Mouse (Mus musculus): ENCODE measurements around the gene Sestd1. TPM values are rescaled to one million over a fixed set of nuclear protein-coding genes. Genes with fewer than 3 reads are reported as not detected.
A peak's percentile ranks its signal among the peaks of the same experiment; 100 is the strongest.

Sestd1 gene
- polyA plus RNA-seq, 1 experiment from 2014 or later: 9.9 TPM

DNA sequence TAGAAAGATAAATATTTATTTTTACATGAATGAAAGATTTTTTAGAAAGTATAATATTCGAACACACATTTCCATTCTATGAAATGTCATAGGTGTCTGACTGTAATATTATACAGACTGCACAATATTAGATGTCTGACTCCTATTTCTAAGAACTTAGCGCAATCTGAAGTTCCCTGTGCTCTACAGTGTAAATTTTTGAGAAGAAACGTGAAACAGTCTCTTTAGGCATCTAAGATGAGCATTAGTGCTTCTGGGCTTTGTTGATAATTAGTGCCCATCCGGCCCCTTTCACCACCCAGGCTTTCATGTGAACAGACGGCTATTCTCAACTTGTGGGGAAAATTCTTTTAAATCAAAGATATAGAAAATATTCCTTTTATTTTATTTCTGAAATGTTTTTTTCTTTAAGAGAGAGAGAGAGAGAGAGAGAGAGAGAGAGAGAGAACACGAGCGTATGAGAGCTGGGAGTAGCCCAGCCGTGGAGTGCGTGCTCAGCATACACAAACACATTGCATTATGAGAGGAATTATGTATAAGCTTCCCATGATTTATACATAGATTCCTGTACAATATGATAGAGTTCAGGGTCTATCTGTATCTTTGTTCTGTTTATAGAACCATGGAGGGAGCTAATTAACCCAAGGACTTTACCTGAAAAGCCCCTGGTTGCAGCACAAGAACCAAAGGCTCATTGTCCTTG, 21.4 kb upstream of the Sestd1 start:
- Histone ChIP-seq H3K4me3 (no peak overlapping the region), H3K4me1 (no peaks in the 10 kb centered on the region), H3K36me3 (no peaks in the 10 kb centered on the region), H3K27me3 (ENCODE audit: insufficient read depth, poor library complexity, severe bottlenecking) (no peaks in the 10 kb centered on the region), H3K9me3 (no peaks in the 10 kb centered on the region), H3K27ac (no peak overlapping the region)
- no peak for DNase-seq (ENCODE audit: low spot score)
- WGBS: 76% methylated on average over 9 of the region's 9 CpGs

GRCm38 (mm10) chr2:77289701-77290100, 9.3 kb upstream of the Sestd1 start:
- H3K4me1 ChIP-seq: no peaks in the 10 kb centered on the region
- no peak overlapping the region for H3K4me3 ChIP-seq
- no peak overlapping the region for H3K27ac ChIP-seq
- H3K36me3 ChIP-seq: no peaks in the 10 kb centered on the region
- no peak for DNase-seq (ENCODE audit: low spot score)
- no peaks in the 10 kb centered on the region for H3K27me3 ChIP-seq (ENCODE audit: insufficient read depth, poor library complexity, severe bottlenecking)
- H3K9me3 ChIP-seq: no peaks in the 10 kb centered on the region
- WGBS: 63% methylated on average over 6 of the region's 6 CpGs

DNA sequence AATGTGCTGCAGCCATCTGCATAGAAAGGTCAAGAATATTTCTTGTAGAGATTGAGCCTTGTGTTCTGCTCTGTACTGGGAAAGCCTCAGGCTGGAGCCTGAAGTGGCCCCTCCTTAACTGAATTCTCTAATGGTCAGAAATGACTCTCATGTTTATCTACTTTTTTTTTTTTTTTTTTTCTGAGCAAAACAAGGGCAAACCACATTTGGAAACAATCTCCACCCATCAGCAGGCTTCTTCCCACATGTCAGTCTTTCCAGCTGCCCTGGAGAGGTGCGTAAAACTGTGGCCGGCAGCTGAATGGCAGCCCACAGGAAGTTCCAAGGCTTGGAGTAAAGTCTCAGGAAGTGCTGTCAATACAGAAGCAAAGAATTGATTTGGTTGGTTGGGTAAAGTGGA, 6.4 kb upstream of the Sestd1 start:
- DNase-seq (ENCODE audit: low spot score): no peak
- Histone ChIP-seq H3K27ac (no peak overlapping the region), H3K4me1 (peaks cover 8% of the 10 kb centered on the region), H3K27me3 (ENCODE audit: insufficient read depth, poor library complexity, severe bottlenecking) (peaks cover 13% of the 10 kb centered on the region), H3K4me3 (no peak overlapping the region), H3K9me3 (no peaks in the 10 kb centered on the region), H3K36me3 (no peaks in the 10 kb centered on the region)
- WGBS: 31% methylated on average over 2 of the region's 2 CpGs

DNA sequence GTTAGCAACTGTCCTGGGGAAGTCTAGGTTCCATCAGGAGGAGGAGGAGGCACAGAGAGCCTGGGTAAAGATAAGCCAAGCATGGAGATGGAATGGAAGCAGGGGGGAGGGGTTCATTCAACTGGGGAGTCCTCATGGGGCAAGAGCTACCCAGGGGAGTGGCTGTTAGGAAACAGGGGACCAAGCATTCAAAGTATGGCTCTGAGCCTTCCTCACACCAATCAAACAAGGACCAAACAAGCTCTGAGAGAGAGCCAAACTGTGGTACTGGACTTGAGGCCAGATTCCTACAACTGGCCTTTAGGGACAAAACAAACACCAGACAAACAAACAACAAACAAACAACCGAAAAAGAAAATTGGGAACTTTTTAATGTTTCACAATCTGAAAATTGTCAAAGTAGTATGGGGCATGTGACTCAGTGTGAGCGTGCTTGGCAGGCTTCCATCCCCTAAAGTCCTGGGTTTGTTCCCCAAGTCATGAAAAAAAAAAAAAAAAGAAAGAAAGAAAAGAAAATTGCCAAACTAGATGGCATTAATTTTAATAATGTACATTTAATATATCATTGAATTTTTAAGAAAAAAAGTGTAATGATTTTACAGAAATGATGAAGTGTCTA, 4.0 kb upstream of the Sestd1 start:
- no peaks in the 10 kb centered on the region for H3K9me3 ChIP-seq
- peaks cover 18% of the 10 kb centered on the region for H3K4me1 ChIP-seq
- H3K27me3 ChIP-seq (ENCODE audit: insufficient read depth, poor library complexity, severe bottlenecking): peaks cover 13% of the 10 kb centered on the region
- no peak overlapping the region for H3K27ac ChIP-seq
- no peak overlapping the region for H3K4me3 ChIP-seq
- 77% methylated on average over 2 of the region's 2 CpGs for WGBS
- no peaks in the 10 kb centered on the region for H3K36me3 ChIP-seq
- DNase-seq (ENCODE audit: low spot score): no peak

- WGBS: 1% methylated on average over 57 of the region's 57 CpGs
- no peak for DNase-seq (ENCODE audit: low spot score)
- H3K36me3 ChIP-seq: no peaks in the 10 kb centered on the region
- peaks cover 13% of the 10 kb centered on the region for H3K27me3 ChIP-seq (ENCODE audit: insufficient read depth, poor library complexity, severe bottlenecking)
- H3K4me3 ChIP-seq: peak overlapping the region; percentile 96
- no peaks in the 10 kb centered on the region for H3K9me3 ChIP-seq
- H3K27ac ChIP-seq: peak overlapping the region; percentile 93
- peaks cover 21% of the 10 kb centered on the region for H3K4me1 ChIP-seq
These were observed 406 bp downstream of the Sestd1 start for GRCm38 (mm10) chr2:77279861-77280511.

GRCm38 (mm10) chr2:77277272-77277671, 3.1 kb downstream of the Sestd1 start:
- Histone ChIP-seq H3K9me3 (no peaks in the 10 kb centered on the region), H3K36me3 (no peaks in the 10 kb centered on the region)
- WGBS: 82% methylated on average over 4 of the region's 4 CpGs

GRCm38 (mm10) chr2:77275851-77276250, 4.5 kb downstream of the Sestd1 start:
- no peaks in the 10 kb centered on the region for H3K27me3 ChIP-seq (ENCODE audit: insufficient read depth, poor library complexity, severe bottlenecking)
- DNase-seq (ENCODE audit: low spot score): no peak
- H3K9me3 ChIP-seq: no peaks in the 10 kb centered on the region
- 76% methylated on average over 5 of the region's 5 CpGs for WGBS
- no peak overlapping the region for H3K27ac ChIP-seq
- H3K36me3 ChIP-seq: no peaks in the 10 kb centered on the region
- no peak overlapping the region for H3K4me3 ChIP-seq
- H3K4me1 ChIP-seq: peaks cover 14% of the 10 kb centered on the region

More at GRCm38 (mm10) chr2:77277272-77277671, 3.1 kb downstream of the Sestd1 start:
- Histone ChIP-seq H3K4me3 (no peak overlapping the region), H3K27ac (no peak overlapping the region), H3K4me1 (peaks cover 23% of the 10 kb centered on the region), H3K27me3 (ENCODE audit: insufficient read depth, poor library complexity, severe bottlenecking) (peaks cover 1% of the 10 kb centered on the region)
- no peak for DNase-seq (ENCODE audit: low spot score)

GRCm38 (mm10) chr2:77274976-77275641, 5.3 kb downstream of the Sestd1 start:
- Histone ChIP-seq H3K27me3 (ENCODE audit: insufficient read depth, poor library complexity, severe bottlenecking) (no peaks in the 10 kb centered on the region), H3K4me1 (peaks cover 14% of the 10 kb centered on the region), H3K9me3 (no peaks in the 10 kb centered on the region), H3K36me3 (no peaks in the 10 kb centered on the region), H3K4me3 (no peak overlapping the region), H3K27ac (no peak overlapping the region)
- no peak for DNase-seq (ENCODE audit: low spot score)
- 81% methylated on average over 9 of the region's 9 CpGs for WGBS

- Histone ChIP-seq H3K36me3 (no peaks in the 10 kb centered on the region), H3K27me3 (ENCODE audit: insufficient read depth, poor library complexity, severe bottlenecking) (no peaks in the 10 kb centered on the region), H3K9me3 (no peaks in the 10 kb centered on the region), H3K27ac (no peak overlapping the region), H3K4me3 (no peak overlapping the region), H3K4me1 (peaks cover 22% of the 10 kb centered on the region)
- DNase-seq (ENCODE audit: low spot score): no peak
- WGBS: 78% methylated on average over 2 of the region's 2 CpGs
These were observed 7.4 kb downstream of the Sestd1 start for GRCm38 (mm10) chr2:77272953-77273352.

DNA sequence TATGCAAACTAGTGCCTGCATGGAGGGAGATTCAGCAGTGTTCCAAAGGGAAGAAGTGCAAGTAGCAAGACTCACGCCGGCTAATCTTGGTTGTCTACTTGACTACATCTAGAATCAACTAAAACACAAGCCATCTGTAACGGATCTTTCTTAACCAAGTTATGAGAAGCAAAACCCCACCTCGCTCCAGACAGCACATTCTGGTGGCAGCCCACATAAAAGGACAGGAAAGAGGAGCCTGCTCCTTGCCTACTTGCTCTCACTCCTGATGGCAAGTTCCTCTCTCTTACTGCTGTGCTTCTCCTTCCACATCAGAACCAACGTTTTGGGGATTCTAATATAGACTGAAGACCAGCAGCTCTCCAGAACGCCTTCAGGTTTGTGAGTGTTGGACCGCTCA, 9.6 kb downstream of the Sestd1 start:
- H3K4me3 ChIP-seq: no peak overlapping the region
- no peaks in the 10 kb centered on the region for H3K27me3 ChIP-seq (ENCODE audit: insufficient read depth, poor library complexity, severe bottlenecking)
- no peak for DNase-seq (ENCODE audit: low spot score)
- no peaks in the 10 kb centered on the region for H3K36me3 ChIP-seq
- no peak overlapping the region for H3K27ac ChIP-seq
- peaks cover 28% of the 10 kb centered on the region for H3K4me1 ChIP-seq
- WGBS: 73% methylated on average over 7 of the region's 7 CpGs
- H3K9me3 ChIP-seq: no peaks in the 10 kb centered on the region

- DNase-seq (ENCODE audit: low spot score): no peak
- WGBS: 80% methylated on average over 1 of the region's 1 CpGs
- Histone ChIP-seq H3K27ac (no peak overlapping the region), H3K27me3 (ENCODE audit: insufficient read depth, poor library complexity, severe bottlenecking) (no peaks in the 10 kb centered on the region), H3K36me3 (no peaks in the 10 kb centered on the region), H3K4me3 (no peak overlapping the region), H3K9me3 (no peaks in the 10 kb centered on the region), H3K4me1 (peaks cover 24% of the 10 kb centered on the region)
These were observed 10.3 kb downstream of the Sestd1 start for GRCm38 (mm10) chr2:77270136-77270535.

GRCm38 (mm10) chr2:77268612-77269239, 11.7 kb downstream of the Sestd1 start:
- Histone ChIP-seq H3K4me1 (peaks cover 33% of the 10 kb centered on the region), H3K9me3 (no peaks in the 10 kb centered on the region), H3K27me3 (ENCODE audit: insufficient read depth, poor library complexity, severe bottlenecking) (no peaks in the 10 kb centered on the region), H3K4me3 (no peak overlapping the region), H3K27ac (no peak overlapping the region), H3K36me3 (no peaks in the 10 kb centered on the region)
- 83% methylated on average over 5 of the region's 5 CpGs for WGBS
- DNase-seq (ENCODE audit: low spot score): no peak
